Mouse (Mus musculus): ENCODE measurements at regions not wholly inside any gene's neighbourhood (a gene's known extent, or its start where the extent isn't known, plus 50 kb on each side); places are given as distances from the start of the nearest gene placed in this dataset.
"Not testable (repeated sequence)": the region's sequence is repeated elsewhere in the genome, so short reads cannot be mapped to it uniquely, and the experiment has no call there.

DNA sequence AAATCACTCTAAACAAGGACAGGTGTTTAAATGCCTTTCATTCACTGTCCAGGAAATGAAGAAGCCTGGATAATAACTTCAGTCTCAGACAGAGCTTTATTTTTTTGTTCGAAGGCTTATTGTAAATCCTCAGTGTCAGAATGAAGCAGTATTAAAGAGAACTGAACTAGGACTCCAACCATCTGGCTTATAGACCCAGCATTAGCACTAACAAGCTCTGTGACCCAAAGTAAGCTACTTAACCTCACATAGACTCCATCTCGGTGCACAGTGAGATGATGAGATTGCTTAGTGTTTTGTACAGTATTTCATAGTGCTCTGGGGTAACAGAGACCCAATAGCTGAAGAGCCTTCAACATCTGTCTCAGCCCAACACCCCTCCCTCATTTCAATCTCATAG is 738.2 kb upstream of the Map3k7 start:
- DNase-seq (ENCODE audit: low read depth) = no peak

DNA sequence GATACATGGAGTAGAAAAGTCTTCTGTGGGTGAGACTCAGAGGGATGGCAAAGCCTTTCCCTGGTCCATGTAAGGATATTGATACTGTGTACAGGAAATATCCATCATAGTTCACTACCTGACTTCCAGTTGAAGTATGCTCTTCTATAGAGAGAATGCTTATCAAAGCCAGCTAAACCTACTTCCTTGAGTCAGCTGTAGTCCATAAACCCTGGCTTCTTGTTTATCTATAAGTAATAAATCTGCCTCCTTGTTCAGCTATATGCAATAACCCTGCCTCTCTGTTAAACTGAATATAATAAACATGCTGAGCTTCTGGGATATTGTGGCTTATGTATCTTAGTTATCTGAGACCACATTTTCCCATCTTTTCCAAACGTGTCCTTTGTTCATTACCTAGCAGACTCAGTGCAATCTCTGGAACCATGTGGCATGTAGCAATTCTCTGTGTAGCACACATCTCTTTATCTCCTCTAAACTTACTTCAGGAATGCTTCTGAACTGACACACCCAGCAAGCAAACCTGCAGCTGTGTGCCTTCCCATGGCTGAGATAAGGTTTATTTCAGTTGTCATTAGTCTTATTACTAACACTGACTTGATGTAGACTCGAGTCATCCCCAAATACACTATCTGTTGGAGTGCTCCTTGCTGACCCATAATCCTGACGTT is 694.9 kb upstream of the Map3k7 start:
- no peak for DNase-seq (ENCODE audit: low read depth)

DNA sequence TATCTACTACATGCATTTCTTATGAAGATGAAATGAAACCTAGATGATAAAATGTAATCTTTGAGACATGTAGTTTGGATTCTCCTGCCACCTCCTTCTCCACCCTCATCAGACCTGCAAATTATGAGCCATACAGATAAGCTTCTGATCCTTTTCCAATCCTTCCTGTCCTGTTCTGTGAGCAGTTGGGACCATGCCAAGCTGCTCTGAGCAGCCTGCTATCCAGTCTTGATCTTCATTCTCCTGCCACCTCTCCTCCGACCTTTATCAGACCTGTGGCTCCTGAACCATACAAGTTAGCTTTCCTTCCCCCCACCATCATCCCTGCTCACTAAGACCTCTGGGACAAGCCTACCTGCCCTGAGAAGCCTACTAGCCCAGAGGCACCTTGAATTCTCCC is 689.8 kb upstream of the Map3k7 start:
- no peak for DNase-seq (ENCODE audit: low read depth)

DNA sequence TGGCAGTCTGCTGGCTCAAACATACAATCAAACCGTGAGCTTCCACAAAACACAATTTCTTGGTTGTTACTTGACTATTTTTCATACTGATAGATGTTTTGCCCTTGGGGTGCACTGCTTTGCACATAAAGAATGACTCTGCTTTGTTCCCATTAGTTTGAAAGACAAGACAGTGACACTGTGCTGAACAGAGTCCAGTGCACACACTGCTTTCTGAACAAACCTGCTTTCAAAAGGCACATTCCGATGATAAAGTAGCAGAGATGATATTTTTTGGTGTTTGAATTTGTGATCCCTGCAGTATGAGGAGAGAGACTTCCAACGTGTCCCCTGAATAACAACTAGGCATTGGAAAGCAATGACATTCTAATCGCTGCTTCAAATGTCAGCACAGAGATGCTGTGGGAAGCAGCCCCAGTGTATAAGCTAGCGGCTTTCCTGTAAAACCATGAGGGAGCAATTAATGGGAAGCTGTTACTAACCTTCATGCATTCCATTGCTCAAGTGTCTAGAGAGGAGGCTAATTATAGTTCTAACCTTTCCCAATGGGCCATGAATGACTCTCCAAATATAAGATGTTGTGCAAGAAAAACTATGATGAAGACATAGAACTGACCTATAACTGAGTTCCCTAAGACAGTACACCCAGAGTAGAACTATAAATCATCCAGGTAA is 673.5 kb upstream of the Map3k7 start:
- no peak for DNase-seq (ENCODE audit: low read depth)

DNA sequence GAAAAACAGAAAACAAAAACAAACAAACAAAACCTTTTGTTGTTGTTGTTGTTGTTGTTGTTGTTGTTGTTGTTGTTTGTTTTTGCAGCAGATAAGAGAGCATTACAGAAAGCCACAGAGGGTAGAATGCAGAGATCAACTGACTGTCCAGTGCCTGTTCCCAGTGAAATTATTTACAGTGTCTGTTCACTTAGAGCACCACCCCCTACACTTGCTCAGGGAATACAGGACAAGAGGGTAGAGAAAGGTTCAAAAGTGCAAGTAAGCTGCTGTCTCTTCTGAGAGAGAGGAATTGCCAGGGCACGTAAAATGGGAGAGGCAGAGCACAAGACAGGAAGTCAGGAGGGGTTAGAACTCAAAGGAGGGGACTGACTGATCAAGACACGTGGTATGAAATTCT is 670.1 kb upstream of the Map3k7 start:
- no peak for DNase-seq (ENCODE audit: low read depth)

DNA sequence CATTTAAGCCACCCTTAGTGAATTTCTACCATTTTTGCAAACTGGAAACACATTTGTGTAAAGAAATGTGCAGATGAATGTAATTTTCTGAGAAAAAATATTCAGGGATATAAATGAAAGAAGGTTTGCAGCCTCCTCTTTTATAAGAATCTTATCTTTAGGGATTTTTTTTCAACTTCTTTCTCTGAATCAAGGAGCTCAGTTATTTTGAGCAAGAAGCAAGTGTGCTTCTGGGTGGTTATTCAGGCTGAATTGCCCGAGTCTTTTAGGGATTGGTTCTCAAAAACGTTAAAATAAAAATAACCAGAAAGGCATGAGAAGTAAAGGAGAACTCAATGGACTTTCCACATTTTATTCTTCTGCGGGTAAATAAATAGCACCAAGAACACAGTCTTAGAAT is 666.0 kb upstream of the Map3k7 start:
- no peak for DNase-seq (ENCODE audit: low read depth)

DNA sequence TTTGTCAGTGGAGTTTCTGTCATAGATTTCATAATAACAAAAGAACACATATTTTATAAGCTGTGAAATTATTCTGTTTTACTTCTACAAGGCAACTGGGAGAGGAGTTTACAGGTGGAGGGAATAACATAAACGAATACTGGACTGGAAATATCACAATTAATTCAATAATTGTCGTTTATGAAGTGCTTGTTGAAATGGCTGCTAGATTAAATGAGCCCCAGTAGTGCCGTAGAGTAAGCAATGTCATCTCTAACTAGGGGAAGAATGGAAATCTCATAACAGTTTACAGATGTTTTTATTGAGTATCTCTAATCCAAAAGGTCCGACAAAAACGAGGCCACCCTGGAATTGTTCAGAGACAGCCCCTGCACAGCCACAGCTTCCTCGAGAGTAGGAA is 644.6 kb upstream of the Map3k7 start:
- no peak for DNase-seq (ENCODE audit: low read depth)

DNA sequence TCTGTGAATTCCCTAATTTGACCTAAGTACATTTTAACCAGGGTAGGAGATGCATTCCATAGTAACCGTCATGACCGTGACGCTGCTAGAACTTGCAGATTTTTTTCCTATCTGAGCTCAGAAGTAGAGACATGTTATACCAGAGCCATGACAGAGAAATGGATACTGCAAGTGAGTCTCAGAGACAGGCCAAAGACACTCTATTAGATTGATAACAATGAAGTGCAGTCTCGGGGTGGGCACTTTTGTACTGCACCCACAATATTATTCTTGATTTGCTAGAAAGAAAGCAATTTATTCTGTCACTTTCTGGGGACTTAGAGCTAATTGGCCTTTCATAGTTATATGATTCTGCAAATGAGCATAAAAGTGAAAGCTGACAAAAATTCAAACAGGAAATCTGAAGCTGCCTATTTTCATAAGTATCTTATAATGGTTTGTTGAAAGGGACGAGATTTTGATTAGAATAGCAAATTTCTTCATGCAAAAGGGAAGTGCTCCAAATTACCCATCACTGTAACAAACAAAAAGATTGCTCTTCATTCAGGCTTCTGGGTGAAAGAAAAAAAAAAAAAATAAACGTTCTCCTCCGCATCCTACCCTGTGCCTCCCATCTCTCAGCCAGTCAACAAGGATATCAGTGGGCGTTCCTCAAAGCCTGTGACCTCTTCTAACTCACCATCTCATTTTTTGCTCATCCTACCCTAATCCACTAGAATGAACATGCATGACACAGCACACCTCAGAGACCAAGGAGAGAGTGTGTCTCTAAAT is 643.0 kb upstream of the Map3k7 start:
- DNase-seq (ENCODE audit: low read depth) = no peak

DNA sequence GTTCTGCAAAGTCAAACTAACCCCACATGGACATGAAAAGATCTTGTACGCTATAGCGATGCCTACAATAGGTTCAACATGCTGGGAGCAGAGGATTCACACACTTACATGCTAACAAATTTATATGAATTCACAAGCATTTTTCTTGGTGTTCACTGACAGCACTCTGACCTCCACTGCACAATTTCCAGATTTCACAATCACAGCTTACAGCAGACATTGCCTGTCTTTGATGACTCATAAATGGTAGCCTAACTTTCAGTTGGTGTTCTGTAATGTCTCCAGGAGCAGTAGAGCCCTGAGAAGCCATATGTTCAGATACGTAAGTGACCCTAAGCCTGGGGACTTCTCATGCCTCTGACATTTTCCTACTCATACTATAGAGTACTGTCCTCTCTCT is 640.1 kb upstream of the Map3k7 start:
- DNase-seq (ENCODE audit: low read depth) = no peak

DNA sequence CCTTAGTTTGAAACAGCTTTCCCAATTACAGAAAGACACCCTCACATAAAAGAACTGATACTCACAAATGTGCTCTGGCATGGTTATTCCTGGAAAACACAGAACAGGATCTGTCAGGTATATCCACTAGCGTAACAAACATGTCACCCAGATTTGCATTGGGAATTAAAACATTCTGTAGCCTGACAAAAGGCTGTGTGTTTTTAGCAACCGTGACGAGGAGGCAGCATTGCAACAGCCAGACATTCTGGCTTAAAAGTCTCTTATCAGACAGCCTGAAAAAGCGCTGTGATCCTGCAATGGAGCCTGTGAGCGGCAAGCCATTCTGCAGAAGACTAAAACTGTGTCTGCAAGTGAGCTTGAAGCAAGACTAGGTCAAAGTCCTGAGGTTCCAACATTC is 635.1 kb upstream of the Map3k7 start:
- DNase-seq (ENCODE audit: low read depth) = no peak

DNA sequence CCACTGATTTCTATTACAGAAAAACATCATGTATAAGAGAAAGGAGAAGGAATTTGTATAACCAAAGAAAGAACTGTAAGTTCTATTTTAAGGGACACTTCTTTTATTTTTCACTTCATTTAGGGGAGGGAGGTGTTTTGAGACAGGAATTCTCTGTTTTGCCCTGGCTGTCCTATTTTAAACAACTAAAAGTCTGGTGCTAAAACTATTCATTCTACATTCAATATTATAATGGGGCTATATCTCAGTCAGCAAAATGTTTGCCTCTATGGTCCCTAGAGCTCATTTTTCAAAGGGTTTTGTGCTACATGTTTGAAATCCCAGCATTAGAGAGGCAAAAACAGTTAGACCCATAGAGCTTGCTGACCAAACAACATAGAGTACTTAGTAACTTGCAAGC is 632.8 kb upstream of the Map3k7 start:
- no peak for DNase-seq (ENCODE audit: low read depth)

DNA sequence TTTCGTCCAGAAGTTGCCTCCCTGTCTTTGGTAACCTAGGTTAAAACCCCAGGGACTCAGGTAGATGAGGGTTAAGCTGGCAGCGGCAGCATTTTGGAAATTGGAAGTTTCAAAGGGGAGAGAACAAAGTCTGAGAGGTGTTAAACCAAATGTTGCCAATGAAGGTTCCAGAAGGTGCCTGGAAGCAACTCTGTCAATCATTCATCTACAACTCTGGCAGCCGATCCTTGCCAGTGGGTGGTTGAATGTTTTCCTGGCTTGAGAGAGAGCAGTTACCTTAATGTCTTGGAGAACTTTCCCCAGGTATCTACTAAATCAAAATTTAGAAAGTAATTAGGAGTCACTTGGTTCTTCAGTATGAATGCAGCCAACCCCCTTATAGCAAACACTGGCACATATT is 628.2 kb upstream of the Map3k7 start:
- DNase-seq (ENCODE audit: low read depth) = no peak

DNA sequence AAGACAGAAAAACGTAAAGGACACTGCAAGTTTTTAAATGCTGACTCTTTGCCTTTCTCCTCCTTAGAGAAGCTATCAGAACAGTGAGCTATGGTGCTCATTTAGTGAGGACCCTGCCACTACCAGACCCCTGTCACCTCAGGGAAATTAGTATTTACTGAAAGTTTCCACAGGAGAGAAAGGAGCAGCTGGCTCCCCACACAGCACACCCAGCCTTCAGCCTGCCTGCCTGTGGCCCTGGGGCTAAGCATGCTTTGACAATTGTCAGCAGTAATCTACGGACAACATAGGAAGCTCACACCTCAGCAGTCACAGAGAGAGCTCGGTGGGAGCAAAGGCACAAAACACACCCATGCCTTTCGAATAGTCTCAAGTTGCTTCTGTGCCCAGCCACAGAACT is 625.9 kb upstream of the Map3k7 start:
- no peak for DNase-seq (ENCODE audit: low read depth)

DNA sequence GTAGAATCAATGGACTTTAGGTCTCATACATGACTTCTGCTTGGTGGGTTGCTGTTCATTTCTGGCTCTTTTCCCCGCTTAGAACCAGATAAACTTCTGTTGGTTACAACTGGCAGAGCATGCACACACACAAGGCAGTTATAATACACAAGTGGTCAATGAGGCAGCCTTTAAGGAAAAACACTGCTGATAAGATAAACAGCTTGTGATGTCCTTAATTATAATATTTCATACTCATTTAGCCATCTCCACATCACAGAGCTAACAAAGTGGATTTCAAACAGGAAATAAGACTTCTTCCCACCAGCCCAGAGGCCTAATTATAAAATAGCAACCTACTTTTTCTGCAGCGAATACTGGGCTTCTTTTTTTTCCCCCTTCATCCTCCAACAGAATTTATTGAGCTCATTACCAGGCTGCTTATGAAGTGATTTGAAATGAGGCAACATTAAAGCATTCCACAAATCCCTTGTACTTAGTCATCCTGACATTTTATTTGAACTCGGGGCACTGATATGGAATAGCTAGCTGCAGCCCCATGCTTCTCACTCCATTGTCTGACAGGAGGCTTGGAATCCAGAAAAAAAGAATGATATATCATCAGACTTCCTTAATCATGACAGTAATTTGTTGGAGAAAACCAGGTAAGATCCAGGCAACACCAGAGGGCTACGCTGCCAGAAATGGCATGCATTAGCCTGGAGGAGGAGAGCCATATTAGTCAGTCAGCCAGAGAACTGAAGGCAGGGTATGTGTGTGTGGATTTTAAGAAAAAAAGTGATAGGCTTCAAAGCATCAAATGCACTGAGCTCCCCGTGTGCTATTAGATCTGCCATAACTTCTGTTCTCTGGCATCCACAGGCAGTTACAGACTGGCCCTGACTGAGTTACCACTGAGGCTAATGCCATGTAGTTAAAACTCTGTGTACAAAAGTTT is 620.3 kb upstream of the Map3k7 start:
- DNase-seq (ENCODE audit: low read depth) = no peak

DNA sequence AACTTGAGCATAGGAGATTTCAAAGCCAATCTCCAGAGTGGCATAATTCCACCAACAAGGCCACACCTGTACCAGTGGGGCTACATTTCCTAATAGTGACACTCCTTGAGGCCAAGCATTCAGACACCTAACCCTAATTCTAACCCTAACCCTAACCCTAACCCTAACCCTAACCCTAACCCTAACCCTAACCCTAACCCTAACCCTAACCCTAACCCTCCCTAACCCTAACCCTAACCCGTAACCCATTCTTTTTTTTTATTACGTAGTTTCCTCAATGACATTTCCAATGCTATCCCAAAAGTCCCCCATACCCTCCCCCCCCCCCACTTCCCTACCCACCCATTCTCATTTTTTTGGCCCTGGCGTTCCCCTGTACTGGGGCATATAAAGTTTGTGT is 609.9 kb upstream of the Map3k7 start:
- not testable (repeated sequence) for DNase-seq (ENCODE audit: low read depth)

DNA sequence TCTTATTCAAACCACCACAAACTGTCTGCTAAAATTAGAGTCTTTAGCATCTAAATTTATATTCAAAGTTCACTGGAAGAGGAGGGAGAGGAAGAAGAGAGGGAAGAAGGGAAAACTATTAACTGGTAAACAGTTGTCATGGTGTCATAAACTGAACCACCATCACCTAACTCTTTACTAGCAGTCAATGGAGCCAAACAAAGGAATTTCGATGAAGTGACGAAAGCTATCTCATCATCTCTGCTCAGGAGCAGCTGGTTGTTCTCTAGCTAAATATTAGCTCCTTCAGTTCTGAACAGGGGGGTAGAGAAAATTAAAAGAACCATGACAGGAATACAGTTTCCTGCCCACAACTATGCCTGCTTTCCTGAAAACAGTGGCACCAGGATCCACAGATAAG is 608.9 kb upstream of the Map3k7 start:
- DNase-seq (ENCODE audit: low read depth) = no peak

DNA sequence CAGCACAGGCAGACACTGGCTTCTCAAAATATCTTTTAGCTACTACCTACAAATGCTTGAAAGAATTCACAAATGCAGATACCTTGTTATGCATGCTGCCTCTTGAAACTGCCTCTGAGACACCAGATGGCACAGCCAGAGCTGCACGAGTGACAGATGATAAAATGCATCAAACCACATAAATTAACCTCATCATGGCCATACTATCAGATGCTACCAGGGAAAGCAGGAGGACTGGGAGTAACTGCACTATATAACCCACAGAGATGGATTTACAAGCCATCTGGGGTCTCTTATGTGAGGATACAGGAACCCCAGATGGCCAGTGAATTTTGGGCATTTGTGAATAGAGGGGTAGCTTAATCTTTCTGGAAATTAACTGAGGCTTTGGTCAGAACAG is 597.7 kb upstream of the Map3k7 start:
- no peak for DNase-seq (ENCODE audit: low read depth)

DNA sequence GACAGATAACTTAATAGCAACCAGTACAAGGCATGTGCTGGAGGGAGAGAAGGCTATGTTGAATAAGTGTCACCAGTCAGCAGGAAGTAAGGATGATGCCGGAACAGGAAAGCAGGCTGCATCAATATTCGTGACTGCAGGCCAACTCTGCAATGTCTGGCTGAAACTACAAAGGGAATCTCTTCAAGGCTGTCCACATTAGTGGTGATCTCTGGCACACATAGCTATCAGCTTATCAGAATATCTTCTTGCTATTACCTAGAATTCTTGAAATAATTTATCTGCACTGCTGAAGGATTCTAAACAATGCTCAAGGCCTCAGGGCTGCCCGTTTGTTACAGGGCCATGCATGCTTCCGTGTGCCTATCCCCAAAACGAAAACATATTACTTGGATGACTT is 596.9 kb upstream of the Map3k7 start:
- no peak for DNase-seq (ENCODE audit: low read depth)

DNA sequence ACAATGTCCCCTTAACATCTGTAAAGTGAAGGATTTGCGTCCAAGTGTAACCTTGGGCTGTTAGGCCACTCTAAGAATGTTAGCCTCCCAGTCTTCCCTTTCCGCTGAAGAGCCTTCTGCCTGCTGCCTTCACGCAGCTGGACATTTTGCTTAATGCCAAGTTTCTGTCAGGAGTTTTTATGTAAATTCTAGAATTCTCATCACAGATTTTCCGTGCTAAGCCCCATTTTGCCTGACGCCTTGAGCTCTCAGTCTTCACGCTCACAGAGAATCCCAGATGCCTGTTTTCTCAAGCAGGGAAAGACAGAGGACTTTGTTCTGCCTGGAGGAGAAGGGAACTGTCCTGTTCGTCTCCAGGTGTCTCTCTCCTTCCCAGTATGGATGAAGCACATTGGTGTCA is 593.8 kb upstream of the Map3k7 start:
- DNase-seq (ENCODE audit: low read depth) = no peak

DNA sequence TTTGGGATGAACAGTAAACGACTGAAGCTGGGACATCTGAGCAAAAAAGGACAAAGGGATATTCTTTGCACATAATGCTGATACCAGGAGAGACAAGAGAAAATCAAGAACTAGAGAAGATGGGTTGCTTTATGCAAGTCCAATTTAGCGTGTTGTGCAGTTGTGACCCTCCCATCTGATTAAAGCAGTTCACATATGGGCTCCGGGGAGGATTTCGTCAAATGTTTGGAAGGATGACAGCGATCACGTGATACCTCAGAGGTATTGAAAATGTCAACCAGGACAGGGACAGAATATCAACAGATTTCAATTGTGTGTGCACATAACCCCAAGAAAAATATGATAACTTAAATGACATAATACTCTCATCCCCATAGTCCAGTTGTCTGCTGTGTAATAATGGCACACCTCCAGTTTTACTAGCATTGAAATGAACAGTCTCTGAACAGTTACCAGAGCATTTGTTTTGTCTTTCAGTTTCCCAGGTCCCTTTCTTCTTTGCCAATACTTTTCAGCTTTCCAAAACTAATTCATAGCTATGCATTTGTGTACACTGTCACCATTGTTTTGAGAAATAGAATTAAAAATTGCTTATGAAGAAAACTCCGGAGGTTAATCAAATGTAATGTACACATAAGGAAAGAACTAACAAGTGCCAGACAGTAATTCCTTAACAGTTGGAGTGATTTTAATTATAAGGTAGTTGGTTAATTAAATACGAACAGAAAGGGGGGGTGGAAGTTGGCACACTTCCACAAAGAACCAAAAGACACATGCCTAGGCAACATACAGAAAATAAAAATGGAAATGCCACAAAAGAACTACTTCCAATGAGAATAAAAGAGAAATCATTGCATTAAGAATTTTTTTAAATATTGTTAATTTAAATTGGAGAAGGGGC is 582.6 kb upstream of the Map3k7 start:
- no peak for DNase-seq (ENCODE audit: low read depth)

DNA sequence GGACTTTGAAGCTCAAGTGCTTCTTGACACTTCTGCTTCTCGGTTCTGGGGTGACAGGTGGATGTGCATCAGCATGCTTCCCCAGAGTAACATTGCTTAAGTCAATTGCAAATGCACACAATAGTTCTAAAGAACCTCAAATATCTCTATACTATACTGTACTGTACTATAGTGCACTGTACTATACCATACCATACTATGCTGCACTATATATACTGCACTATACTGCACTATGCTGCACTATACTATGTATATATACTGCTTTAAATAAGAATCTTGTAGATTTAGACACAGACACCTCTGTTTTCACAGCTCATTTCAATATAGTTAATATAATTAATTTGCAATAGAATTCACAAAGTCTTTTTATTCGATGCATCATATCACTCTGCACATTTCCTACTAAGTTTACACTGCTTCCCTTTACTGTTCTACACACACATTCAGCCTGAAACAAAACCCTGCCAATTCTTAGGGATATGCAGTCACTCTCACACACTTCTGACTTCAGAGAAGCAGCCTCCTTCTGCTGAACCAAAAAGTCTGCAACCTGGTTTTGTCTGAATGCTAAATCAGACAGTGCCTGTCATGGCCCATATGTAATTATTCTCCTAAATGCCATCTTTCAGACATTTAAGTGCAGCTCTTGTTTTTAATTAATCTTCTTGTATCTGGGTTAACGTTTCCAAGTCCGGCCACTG is 570.8 kb upstream of the Map3k7 start:
- no peak for DNase-seq (ENCODE audit: low read depth)

Measured in induced T-regulatory cell, adult 2 months (primary cell).